Mouse (Mus musculus) lung, postnatal 0 days (tissue): Measurements from ENCODE around the gene Rbm19. TPM values are rescaled to one million over a fixed set of nuclear protein-coding genes. Genes with fewer than 3 reads are reported as not detected.
A peak's percentile ranks its signal among the peaks of the same experiment; 100 is the strongest.

Experiments used
- ATAC-seq: fragments of 200-750 bp; cut with Nextera tagmentation; 2 replicates; pipeline ENCODE4 v1.8.0; 2017; ENCODE audit warnings: moderate library complexity
- DNase-seq: peaks from one replicate; pipeline ENCODE4 v3.0.0-alpha.2; 2016; ENCODE audit warnings: low spot score
- H3K27ac ChIP-seq: fragments of 300-500 bp; sonication (generic); 2 replicates; pipeline ENCODE4 v1.5.1; 2014; ENCODE audit warnings: antibody characterized with exemption, mild to moderate bottlenecking, low read length, mixed read lengths
- H3K27me3 ChIP-seq: fragments of 300-500 bp; sonication (generic); replicated peaks from 2 replicates; pipeline ENCODE4 v1.6.1; 2014; ENCODE audit warnings: low read length, mixed read lengths; ENCODE audit not compliant: insufficient read depth
- H3K36me3 ChIP-seq: fragments of 300-500 bp; sonication (generic); 2 replicates; pipeline ENCODE4 v1.6.1; 2014; ENCODE audit warnings: low read length, mixed read lengths; ENCODE audit not compliant: insufficient read depth
- H3K4me1 ChIP-seq: fragments of 300-500 bp; sonication (generic); 2 replicates; pipeline ENCODE4 v1.6.1; 2014; ENCODE audit warnings: antibody characterized with exemption, low read depth, low read length, mixed read lengths; ENCODE audit not compliant: insufficient read depth
- H3K4me2 ChIP-seq: fragments of 300-500 bp; sonication (generic); replicated peaks from 2 replicates; pipeline ENCODE4 v1.6.1; 2014; ENCODE audit warnings: low read depth, mild to moderate bottlenecking, low read length, moderate library complexity, mixed read lengths
- H3K4me3 ChIP-seq: fragments of 300-500 bp; sonication (generic); 2 replicates; pipeline ENCODE4 v1.5.1; 2014; ENCODE audit warnings: low read depth, low read length
- H3K9ac ChIP-seq: fragments of 300-500 bp; sonication (generic); replicated peaks from 2 replicates; pipeline ENCODE4 v1.6.1; 2014; ENCODE audit warnings: low read depth, mild to moderate bottlenecking
- H3K9me3 ChIP-seq: fragments of 300-500 bp; sonication (generic); 2 replicates; pipeline ENCODE4 v1.6.1; 2016; ENCODE audit warnings: low read length, mixed read lengths
- CTCF ChIP-seq: IDR thresholded peaks from 2 replicates; pipeline ENCODE4 v1.5.1; 2016; ENCODE audit warnings: antibody characterized with exemption, mild to moderate bottlenecking
- EP300 ChIP-seq: IDR thresholded peaks from 2 replicates; pipeline ENCODE4 v1.6.1; 2016; ENCODE audit warnings: antibody characterized with exemption, mild to moderate bottlenecking, control low read depth
- WGBS: fragments of 180-500 bp; shearing (Covaris S2); extraction: QIAGEN DNeasy Blood & Tissue Kit; methylation state at CpG from one replicate; pipeline ENCODE4 v1.1.7; 2014; 5-methylcytosine and 5-hydroxymethylcytosine counted together
- polyA plus RNA-seq: library from polyadenylated mRNA; unstranded; fragments of >200 nt; fragmentation: Nextera tagmentation; extraction: Ambion mirVana; gene quantifications from 2 replicates; pipeline ENCODE4 v1.2.1, GENCODE M21; 2015

Rbm19 gene
- polyA plus RNA-seq, 1 experiment from 2014 or later, result 6.0 TPM

GRCm38 (mm10) chr5:120183321-120183720 lies 67.1 kb downstream of the Rbm19 start:
- DNase-seq (no peak), ATAC-seq (no peak)
- Histone ChIP-seq H3K9ac (no peak overlapping the region), H3K27me3 (no peaks in the 10 kb centered on the region), H3K27ac (no peak overlapping the region), H3K36me3 (no peaks in the 10 kb centered on the region), H3K9me3 (no peaks in the 10 kb centered on the region), H3K4me3 (no peak overlapping the region), H3K4me1 (no peaks in the 10 kb centered on the region), H3K4me2 (no peak overlapping the region)
- WGBS, result 77% methylated on average over 8 of the region's 8 CpGs
- no peak for TF ChIP-seq CTCF
- no peak for TF ChIP-seq EP300

DNA sequence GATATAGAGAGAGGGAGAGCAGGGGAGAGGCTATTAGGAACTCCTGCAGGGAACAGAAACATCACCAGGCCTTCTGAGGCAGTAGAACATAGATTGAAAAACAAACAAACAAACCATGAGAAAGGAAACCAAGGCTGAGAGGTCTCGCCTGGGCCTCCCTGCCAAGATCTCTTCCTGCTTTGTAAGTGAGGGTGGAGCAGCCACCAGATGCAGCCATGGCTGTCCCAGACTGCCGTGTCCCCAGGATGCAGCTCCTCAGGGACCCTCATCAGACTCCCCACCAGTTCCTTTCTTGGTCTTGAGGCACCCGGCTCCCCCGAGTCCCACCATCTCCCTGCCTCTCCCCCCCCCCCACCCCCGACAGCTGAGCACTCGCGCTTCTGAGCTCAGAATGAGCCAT lies 67.5 kb downstream of the Rbm19 start:
- ATAC-seq, result no peak
- Histone ChIP-seq H3K4me3 (no peak overlapping the region), H3K4me2 (no peak overlapping the region), H3K36me3 (no peaks in the 10 kb centered on the region), H3K9ac (no peak overlapping the region), H3K4me1 (no peaks in the 10 kb centered on the region), H3K27me3 (no peaks in the 10 kb centered on the region), H3K9me3 (no peaks in the 10 kb centered on the region), H3K27ac (no peak overlapping the region)
- 57% methylated on average over 7 of the region's 7 CpGs for WGBS
- DNase-seq, result no peak
- TF ChIP-seq EP300, result no peak

DNA sequence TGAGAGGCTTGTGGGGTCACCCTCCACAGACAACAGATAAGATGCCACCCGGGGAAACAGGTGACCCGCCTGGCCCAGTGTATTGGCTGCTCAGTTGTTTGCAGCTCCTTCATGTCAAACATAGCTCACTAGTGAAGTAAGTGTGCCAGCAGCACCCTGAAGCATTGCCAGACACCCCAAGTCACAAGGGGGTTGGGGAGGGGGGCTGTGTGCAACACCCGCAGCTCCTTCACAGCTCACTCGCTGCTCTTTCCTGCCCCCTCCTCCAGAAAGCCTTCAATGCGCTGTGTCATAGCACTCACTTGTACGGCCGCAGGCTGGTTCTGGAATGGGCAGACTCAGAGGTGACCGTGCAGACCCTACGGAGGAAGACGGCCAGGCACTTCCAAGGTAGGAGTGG lies 69.7 kb downstream of the Rbm19 start:
- Histone ChIP-seq H3K27ac (no peak overlapping the region), H3K4me2 (no peak overlapping the region), H3K4me1 (no peaks in the 10 kb centered on the region), H3K36me3 (no peaks in the 10 kb centered on the region), H3K9ac (no peak overlapping the region), H3K9me3 (no peaks in the 10 kb centered on the region), H3K27me3 (no peaks in the 10 kb centered on the region), H3K4me3 (no peak overlapping the region)
- no peak for DNase-seq
- TF ChIP-seq EP300 (no peak), CTCF (no peak)
- 79% methylated on average over 10 of the region's 10 CpGs for WGBS
- peak; percentile 23; the same call in 1 of the 2 replicates for ATAC-seq

GRCm38 (mm10) chr5:120188541-120188940 lies 72.3 kb downstream of the Rbm19 start:
- Histone ChIP-seq H3K9ac (no peak overlapping the region), H3K4me2 (no peak overlapping the region), H3K9me3 (no peaks in the 10 kb centered on the region), H3K27me3 (no peaks in the 10 kb centered on the region), H3K4me1 (no peaks in the 10 kb centered on the region), H3K36me3 (no peaks in the 10 kb centered on the region), H3K4me3 (no peak overlapping the region), H3K27ac (no peak overlapping the region)
- ATAC-seq (no peak; the same call in 1 of the 2 replicates), DNase-seq (no peak)
- WGBS, result 78% methylated on average over 7 of the region's 7 CpGs
- no peak for TF ChIP-seq CTCF
- no peak for TF ChIP-seq EP300

DNA sequence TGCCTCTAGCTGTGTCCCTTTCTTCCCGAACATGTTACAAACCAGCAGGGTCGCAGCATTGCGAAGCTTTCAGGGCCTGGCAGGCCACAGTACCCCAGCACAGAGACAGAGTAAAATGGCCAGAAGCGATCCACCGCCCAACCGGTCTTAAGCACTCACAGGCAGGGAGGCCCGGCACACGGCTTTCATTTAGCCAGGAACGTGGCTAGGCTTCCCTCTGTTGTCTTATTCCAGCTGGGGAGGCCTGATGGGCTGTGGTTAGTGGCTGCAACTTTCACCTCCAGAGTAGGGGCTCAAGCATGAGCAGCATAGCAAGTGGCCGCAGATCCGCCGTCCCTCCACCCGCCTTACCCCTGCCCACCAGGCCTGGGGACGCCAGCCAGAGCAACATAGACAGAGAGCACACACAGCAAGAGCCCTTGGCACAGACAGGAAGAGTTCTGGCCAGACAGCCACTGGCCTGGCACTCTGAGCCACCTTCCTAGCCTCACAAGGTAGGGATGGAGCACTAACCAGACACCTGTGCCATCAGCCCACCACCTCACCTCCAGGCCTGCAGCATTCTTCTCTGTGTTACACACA lies 73.8 kb downstream of the Rbm19 start:
- H3K4me3 ChIP-seq, result no peak overlapping the region
- 88% methylated on average over 14 of the region's 14 CpGs for WGBS
- no peak overlapping the region for H3K27ac ChIP-seq
- TF ChIP-seq CTCF (no peak), EP300 (no peak)
- no peaks in the 10 kb centered on the region for H3K27me3 ChIP-seq
- H3K4me1 ChIP-seq, result no peaks in the 10 kb centered on the region
- no peak overlapping the region for H3K4me2 ChIP-seq
- H3K9ac ChIP-seq, result no peak overlapping the region
- no peaks in the 10 kb centered on the region for H3K36me3 ChIP-seq
- no peaks in the 10 kb centered on the region for H3K9me3 ChIP-seq
- DNase-seq (no peak), ATAC-seq (no peak)

DNA sequence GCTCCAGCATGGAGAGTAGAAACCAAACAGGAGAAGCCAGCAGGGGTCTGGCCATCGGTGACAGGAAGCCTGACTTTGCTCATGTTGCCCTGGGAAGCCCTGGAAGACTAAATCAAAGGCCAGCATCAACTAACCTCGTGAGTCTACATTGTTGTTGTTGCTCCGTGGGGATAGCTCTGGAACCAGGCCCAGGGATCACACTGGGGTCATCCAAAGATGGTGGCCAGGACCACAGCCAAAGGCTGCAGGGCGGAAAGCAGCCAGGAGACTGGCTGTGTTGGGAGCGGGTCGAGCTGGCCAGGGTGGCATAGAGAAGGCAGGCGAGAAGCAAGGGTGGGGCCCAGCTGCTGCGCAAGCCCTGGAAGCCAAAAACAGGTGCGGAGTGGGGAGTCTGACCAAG lies 75.4 kb downstream of the Rbm19 start:
- no peak for TF ChIP-seq EP300
- no peak for TF ChIP-seq CTCF
- no peak overlapping the region for H3K4me3 ChIP-seq
- no peak overlapping the region for H3K27ac ChIP-seq
- no peaks in the 10 kb centered on the region for H3K27me3 ChIP-seq
- no peaks in the 10 kb centered on the region for H3K9me3 ChIP-seq
- H3K36me3 ChIP-seq, result no peaks in the 10 kb centered on the region
- DNase-seq, result no peak
- no peak overlapping the region for H3K4me2 ChIP-seq
- ATAC-seq, result no peak
- no peak overlapping the region for H3K9ac ChIP-seq
- H3K4me1 ChIP-seq, result no peaks in the 10 kb centered on the region
- WGBS, result 73% methylated on average over 9 of the region's 9 CpGs
